9 mouse cellular contexts compared by ENCODE assay signal in the genomic region with DNA sequence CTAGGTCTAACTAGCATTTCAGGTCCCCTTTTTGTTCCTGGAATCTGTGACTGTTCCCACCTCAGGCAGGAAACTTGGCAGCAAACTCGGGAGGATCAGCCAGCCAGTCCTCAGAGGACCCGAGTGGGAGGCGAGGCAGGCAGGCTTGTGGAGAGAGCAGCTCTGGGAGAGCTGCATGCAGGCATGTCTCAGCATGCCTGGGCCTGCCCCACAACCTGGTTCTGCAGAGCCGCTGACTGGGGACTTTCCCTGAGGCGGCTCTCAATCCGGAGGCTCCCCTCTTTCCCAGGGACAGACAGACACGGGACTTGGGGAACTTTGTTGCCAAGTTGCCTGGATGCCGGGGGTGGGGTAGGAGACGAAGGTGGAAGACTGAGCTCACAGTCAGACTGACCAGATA. TPM values are rescaled to one million over a fixed set of nuclear protein-coding genes. Genes with fewer than 3 reads are reported as not detected.
A peak's percentile ranks its signal among the peaks of the same experiment; 100 is the strongest.
DNase-seq lines count a peak whose midpoint lies in the region; ATAC-seq and TF ChIP-seq lines count a peak whose summit lies in the region.
"Had no signal": no experiment of that assay in that cellular context is flagged by ENCODE, and none has a peak within 500 bp of the region (broad histone marks: within the 10 kb centered on the region; RNA-seq: fewer than 3 reads in every experiment).

No protein-coding gene starts in this region.

- no peak for ATAC-seq in midbrain, embryonic 14.5 days (ENCODE audit: low FRiP score, low TSS enrichment)
- no peak for ATAC-seq in midbrain, embryonic 11.5 days (ENCODE audit: low FRiP score)
- peak; percentile 73 for ATAC-seq in limb, embryonic 15.5 days (ENCODE audit: insufficient number of reproducible peaks, low FRiP score, low TSS enrichment, low read depth)

- no peaks in the 10 kb centered on the region for H3K4me1 ChIP-seq in midbrain, embryonic 14.5 days (ENCODE audit: control insufficient read depth, insufficient read depth, low read length)
- no peaks in the 10 kb centered on the region for H3K4me1 ChIP-seq in midbrain, embryonic 11.5 days (ENCODE audit: control insufficient read depth, insufficient read depth, low read length)
- peaks cover 25% of the 10 kb centered on the region for H3K4me1 ChIP-seq in limb, embryonic 15.5 days

- no peaks in the 10 kb centered on the region for H3K36me3 ChIP-seq in midbrain, embryonic 14.5 days (ENCODE audit: control insufficient read depth, insufficient read depth, low read length)
- no peaks in the 10 kb centered on the region for H3K36me3 ChIP-seq in midbrain, embryonic 11.5 days (ENCODE audit: control insufficient read depth, insufficient read depth, low read length)
- H3K36me3 ChIP-seq in limb, embryonic 15.5 days: no peaks in the 10 kb centered on the region
- H3K36me3 ChIP-seq: lung, embryonic 15.5 days had no signal

- peaks cover 13% of the 10 kb centered on the region for H3K9me3 ChIP-seq in midbrain, embryonic 14.5 days (ENCODE audit: control insufficient read depth, low read length)
- H3K9me3 ChIP-seq in midbrain, embryonic 11.5 days (ENCODE audit: control insufficient read depth, low read length): no peaks in the 10 kb centered on the region
- no peaks in the 10 kb centered on the region for H3K9me3 ChIP-seq in limb, embryonic 15.5 days
- H3K9me3 ChIP-seq: lung, embryonic 15.5 days had no signal

- no peak for TF ChIP-seq POLR2A in brain, embryonic 14.5 days (IDR thresholded peaks at IDR 0.05; ENCODE audit: borderline replicate concordance, extremely low read depth, insufficient read depth, insufficient read length, poor library complexity, severe bottlenecking)

- no peaks in the 10 kb centered on the region for H3K27me3 ChIP-seq in midbrain, embryonic 14.5 days (ENCODE audit: control insufficient read depth, insufficient read depth, low read length)
- H3K27me3 ChIP-seq in midbrain, embryonic 11.5 days (ENCODE audit: control insufficient read depth, insufficient read depth, low read length): no peaks in the 10 kb centered on the region
- no peaks in the 10 kb centered on the region for H3K27me3 ChIP-seq in limb, embryonic 15.5 days
- H3K27me3 ChIP-seq: lung, embryonic 15.5 days had no signal

- no peak for TF ChIP-seq CTCF in brain, embryonic 14.5 days (IDR thresholded peaks at IDR 0.05; ENCODE audit: borderline replicate concordance, extremely low read depth, insufficient read depth, insufficient read length)

- 0 out of 2 replicates have a peak overlapping the region, but pooled peaks have one; percentile 12 for H3K9ac ChIP-seq in midbrain, embryonic 14.5 days (replicated peaks; ENCODE audit: low read length)
- no peak overlapping the region for H3K9ac ChIP-seq in midbrain, embryonic 11.5 days (ENCODE audit: low read length)
- no peak overlapping the region for H3K9ac ChIP-seq in limb, embryonic 15.5 days
- H3K9ac ChIP-seq: lung, embryonic 15.5 days had no signal

- 60% methylated on average over 9 of the region's 9 CpGs for WGBS in midbrain, embryonic 14.5 days
- 64% methylated on average over 9 of the region's 9 CpGs for WGBS in midbrain, embryonic 11.5 days
- WGBS in limb, embryonic 15.5 days: 32% methylated on average over 9 of the region's 9 CpGs

- intact Hi-C loops in heart, postnatal 36 days (cut with DNase I): loop anchor here (1.0 to 2.0 kb wide), 4 partner anchors 19 to 136 kb away; no protein-coding TSS in a partner anchor

- H3K4me2 ChIP-seq in midbrain, embryonic 14.5 days (ENCODE audit: low read length): no peak overlapping the region
- H3K4me2 ChIP-seq in midbrain, embryonic 11.5 days: no peak overlapping the region
- H3K4me2 ChIP-seq in limb, embryonic 15.5 days: peak overlapping the region; percentile 12; the same call in 1 of the 2 replicates
- H3K4me2 ChIP-seq: lung, embryonic 15.5 days had no signal

- no peak overlapping the region for H3K27ac ChIP-seq in midbrain, embryonic 14.5 days (replicated peaks; ENCODE audit: low read depth, low read length)
- no peak overlapping the region for H3K27ac ChIP-seq in midbrain, embryonic 11.5 days (ENCODE audit: low read depth, low read length)
- H3K27ac ChIP-seq in limb, embryonic 15.5 days: peak overlapping the region; percentile 85
- H3K27ac ChIP-seq: lung, embryonic 15.5 days had no signal

- DNase-seq in midbrain, embryonic 14.5 days: no peak
- DNase-seq in midbrain, embryonic 11.5 days (ENCODE audit: low spot score, missing footprints): no peak
- DNase-seq in brain, embryonic 14.5 days (ENCODE audit: low read depth): peak; percentile 28
- peak; percentile 76 to 77 for DNase-seq in heart, postnatal 36 days
- DNase-seq in urinary bladder, adult 2 months (ENCODE audit: low spot score): peak; percentile 70
- no peak for DNase-seq in spleen, adult 18-20 months
- no peak for DNase-seq in embryo, embryonic 11 days

- no peak overlapping the region for H3K4me3 ChIP-seq in midbrain, embryonic 14.5 days (replicated peaks; ENCODE audit: low read depth, low read length)
- H3K4me3 ChIP-seq in midbrain, embryonic 11.5 days (ENCODE audit: low read depth, low read length): no peak overlapping the region
- H3K4me3 ChIP-seq in limb, embryonic 15.5 days: no peak overlapping the region
- H3K4me3 ChIP-seq: lung, embryonic 15.5 days had no signal

RNA-seq across cellular contexts. Expression of a gene that starts 13.4 kb away (rescaled TPM):
- not detected in 2 replicates for polyA plus RNA-seq in midbrain, embryonic 14.5 days (2014; fragmentation: Nextera tagmentation; extraction: Ambion mirVana)
- polyA plus RNA-seq in midbrain, embryonic 11.5 days (2014; fragmentation: Nextera tagmentation; extraction: Ambion mirVana): not detected in 2 replicates
- polyA plus RNA-seq in brain, embryonic 14.5 days (2012; rRNA removed): not detected in 2 replicates
- total RNA-seq in heart, postnatal 36 days (2021): not detected
- polyA plus RNA-seq in limb, embryonic 15.5 days (2015; fragmentation: Nextera tagmentation; extraction: Ambion mirVana): not detected in 2 replicates
- 0.04 and 0.07 TPM in 2 replicates for polyA plus RNA-seq in urinary bladder, adult 2 months (2012; rRNA removed)
- polyA plus RNA-seq: lung, embryonic 15.5 days had no signal

RNA-seq across cellular contexts. Expression of a gene that starts 54.5 kb away (rescaled TPM):
- 17.7 and 19.2 TPM in 2 replicates for polyA plus RNA-seq in midbrain, embryonic 14.5 days (2014; fragmentation: Nextera tagmentation; extraction: Ambion mirVana)
- polyA plus RNA-seq in midbrain, embryonic 11.5 days (2014; fragmentation: Nextera tagmentation; extraction: Ambion mirVana): 7.8 and 8.8 TPM in 2 replicates
- 25.8 and 36.6 TPM in 2 replicates for polyA plus RNA-seq in brain, embryonic 14.5 days (2012; rRNA removed)
- total RNA-seq in heart, postnatal 36 days (2021): 100 to 1,000 TPM; 117 to 135 TPM
- polyA plus RNA-seq in limb, embryonic 15.5 days (2015; fragmentation: Nextera tagmentation; extraction: Ambion mirVana): 69.4 and 96.7 TPM in 2 replicates
- polyA plus RNA-seq in urinary bladder, adult 2 months (2012; rRNA removed): 265 and 305 TPM in 2 replicates

Comparison
In these comparisons a context has a peak if more than half of its experiments do, and no peak if none do; other contexts are left out.
1. DNase-seq: peak in brain, embryonic 14.5 days (single experiment), heart, postnatal 36 days (2 of 2) and urinary bladder, adult 2 months (single experiment); none in midbrain, embryonic 14.5 days (single experiment), midbrain, embryonic 11.5 days (single experiment), spleen, adult 18-20 months (0 of 2) and embryo, embryonic 11 days (single experiment).